Mouse (Mus musculus): Measurements from ENCODE around the gene Dennd5b. TPM values are rescaled to one million over a fixed set of nuclear protein-coding genes. Genes with fewer than 3 reads are reported as not detected.
A peak's percentile ranks its signal among the peaks of the same experiment; 100 is the strongest.

Gene Dennd5b
- 6.7 and 7.2 TPM in 2 replicates for polyA plus RNA-seq (2015; fragmentation: Nextera tagmentation; extraction: Ambion mirVana)

DNA sequence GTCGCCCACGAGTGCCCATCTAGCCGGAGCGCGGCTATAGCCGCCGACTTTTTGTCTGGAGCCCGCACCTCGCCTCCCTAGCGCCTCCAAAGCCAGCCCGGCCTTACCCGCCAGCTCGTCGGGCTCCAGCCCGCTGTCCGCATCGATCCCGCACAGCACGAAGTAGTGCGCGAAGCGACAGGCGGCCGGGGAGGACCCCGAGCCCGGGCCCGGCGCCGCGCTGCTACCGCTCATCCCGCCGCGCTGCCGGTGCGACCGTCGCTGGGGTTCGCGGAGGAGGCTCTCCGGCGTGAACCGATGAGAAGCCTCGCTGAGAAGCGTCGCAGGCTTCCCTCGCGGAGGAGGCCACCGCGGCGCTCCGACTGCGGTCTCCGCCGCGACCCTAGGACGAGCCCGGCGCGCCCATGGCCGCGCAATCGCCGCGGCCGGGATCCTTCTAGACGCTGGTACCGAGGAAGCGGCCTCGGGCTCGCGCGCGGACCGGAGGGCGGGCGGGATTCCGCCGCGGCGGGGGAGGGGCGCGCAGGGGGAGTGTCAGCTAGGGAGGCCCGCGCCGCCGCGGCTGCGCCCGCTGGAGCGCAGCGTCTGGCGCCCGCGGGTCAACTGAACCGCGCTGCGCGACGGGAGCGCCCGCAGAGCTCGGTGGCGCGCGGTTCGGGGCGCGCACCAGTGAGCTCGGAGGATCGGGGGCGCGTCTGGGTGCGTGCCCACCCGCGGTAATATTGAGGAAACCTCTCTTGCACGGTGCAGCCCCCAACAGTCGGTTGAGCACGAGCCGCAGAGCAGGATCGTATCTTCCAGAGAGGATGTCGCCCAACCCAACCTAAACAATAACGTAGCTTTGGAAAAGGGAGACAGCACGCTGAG lies at the start of gene Dennd5b:
Gene Dennd5b (minus strand): TSS at position 605 of the 867 bp plus-strand sequence.
- H3K4me2 ChIP-seq (replicated peaks): peak within 1 kb of the TSS; percentile 88
- no peaks in the 10 kb centered on the region for H3K27me3 ChIP-seq
- WGBS: under 1% methylated on average over 121 of the region's 124 CpGs
- H3K27ac ChIP-seq: peak within 1 kb of the TSS; percentile 89
- peak within 1 kb of the TSS; percentile 83 for H3K4me3 ChIP-seq
- ATAC-seq (ENCODE audit: low FRiP score, low read depth): peak; percentile 93
- no peaks in the 10 kb centered on the region for H3K36me3 ChIP-seq
- H3K4me1 ChIP-seq: no peaks in the 10 kb centered on the region
- H3K9me3 ChIP-seq: no peaks in the 10 kb centered on the region
- peak within 1 kb of the TSS; percentile 93 for H3K9ac ChIP-seq

DNA sequence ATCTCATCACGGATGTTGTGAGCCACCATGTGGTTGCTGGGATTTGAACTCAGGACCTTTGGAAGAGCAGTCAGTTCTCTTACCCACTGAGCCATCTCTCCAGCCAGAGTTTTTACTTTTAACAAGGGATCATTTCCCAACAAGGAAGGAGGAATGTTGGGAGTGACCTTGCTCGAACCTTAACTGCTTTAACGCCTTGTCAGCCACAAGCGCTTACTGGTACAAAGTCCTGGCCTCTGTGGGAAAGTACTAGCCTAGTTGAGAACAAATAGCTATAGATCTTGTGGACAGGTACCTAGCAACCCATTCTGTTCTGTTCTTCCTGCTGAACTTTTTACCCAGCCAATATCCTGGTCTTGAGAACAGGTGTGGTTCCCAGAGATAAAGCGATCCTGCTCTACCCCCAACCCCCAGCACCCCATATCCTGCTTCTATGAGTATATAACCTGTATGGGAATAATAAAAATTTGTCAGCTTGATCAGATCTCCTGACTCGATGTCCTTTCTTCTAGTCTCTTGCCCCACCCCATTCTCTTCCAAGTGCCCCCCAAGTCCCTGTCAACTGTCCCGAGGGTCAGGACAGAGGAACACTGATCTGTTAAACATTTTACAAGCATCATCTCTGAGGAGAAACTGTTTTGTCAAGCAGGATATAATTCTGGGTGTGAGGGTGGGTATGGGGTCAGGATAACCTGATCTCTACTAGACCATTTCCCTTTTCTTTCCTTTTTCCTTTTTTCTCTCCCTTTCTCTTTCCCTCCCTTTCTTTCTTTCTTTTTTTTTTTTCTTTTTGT lies 47.2 kb upstream of the Dennd5b start:
- Histone ChIP-seq H3K27ac (no peak overlapping the region), H3K27me3 (no peaks in the 10 kb centered on the region), H3K4me2 (replicated peaks) (no peak overlapping the region), H3K36me3 (peaks cover 37% of the 10 kb centered on the region), H3K9ac (no peak overlapping the region), H3K4me1 (no peaks in the 10 kb centered on the region), H3K9me3 (no peaks in the 10 kb centered on the region), H3K4me3 (no peak overlapping the region)
- no peak for ATAC-seq (ENCODE audit: low FRiP score, low read depth)
- 84% methylated on average over 7 of the region's 7 CpGs for WGBS

DNA sequence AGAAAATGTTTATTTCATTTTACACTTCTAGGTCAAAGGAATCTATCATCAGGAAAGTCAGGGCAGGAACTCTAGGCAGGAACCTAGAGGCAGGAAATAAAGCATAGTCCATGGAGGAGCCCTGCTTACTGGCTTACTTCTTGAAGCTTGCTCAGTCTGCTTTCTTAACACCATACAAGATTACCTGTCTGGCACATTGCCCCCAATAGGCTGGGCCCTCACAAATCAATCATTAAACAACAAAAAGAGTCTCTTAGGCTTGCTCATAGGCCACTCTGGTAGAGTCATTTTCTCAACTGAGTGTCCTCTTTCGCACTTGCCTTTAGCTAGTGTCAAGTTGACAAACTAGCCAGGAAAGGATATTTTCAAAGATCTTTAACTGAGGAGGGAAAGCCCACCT lies 43.7 kb upstream of the Dennd5b start:
- H3K36me3 ChIP-seq: peaks cover 24% of the 10 kb centered on the region
- no peak overlapping the region for H3K9ac ChIP-seq
- peaks cover 6% of the 10 kb centered on the region; the same call in 1 of the 2 replicates for H3K4me1 ChIP-seq
- no peak for ATAC-seq (ENCODE audit: low FRiP score, low read depth)
- H3K4me2 ChIP-seq (replicated peaks): no peak overlapping the region
- H3K27ac ChIP-seq: no peak overlapping the region
- 92% methylated on average over 1 of the region's 1 CpGs for WGBS
- H3K9me3 ChIP-seq: 0 out of 2 replicates have a peak, but pooled peaks cover 4% of the 10 kb centered on the region
- no peaks in the 10 kb centered on the region for H3K27me3 ChIP-seq
- no peak overlapping the region for H3K4me3 ChIP-seq

DNA sequence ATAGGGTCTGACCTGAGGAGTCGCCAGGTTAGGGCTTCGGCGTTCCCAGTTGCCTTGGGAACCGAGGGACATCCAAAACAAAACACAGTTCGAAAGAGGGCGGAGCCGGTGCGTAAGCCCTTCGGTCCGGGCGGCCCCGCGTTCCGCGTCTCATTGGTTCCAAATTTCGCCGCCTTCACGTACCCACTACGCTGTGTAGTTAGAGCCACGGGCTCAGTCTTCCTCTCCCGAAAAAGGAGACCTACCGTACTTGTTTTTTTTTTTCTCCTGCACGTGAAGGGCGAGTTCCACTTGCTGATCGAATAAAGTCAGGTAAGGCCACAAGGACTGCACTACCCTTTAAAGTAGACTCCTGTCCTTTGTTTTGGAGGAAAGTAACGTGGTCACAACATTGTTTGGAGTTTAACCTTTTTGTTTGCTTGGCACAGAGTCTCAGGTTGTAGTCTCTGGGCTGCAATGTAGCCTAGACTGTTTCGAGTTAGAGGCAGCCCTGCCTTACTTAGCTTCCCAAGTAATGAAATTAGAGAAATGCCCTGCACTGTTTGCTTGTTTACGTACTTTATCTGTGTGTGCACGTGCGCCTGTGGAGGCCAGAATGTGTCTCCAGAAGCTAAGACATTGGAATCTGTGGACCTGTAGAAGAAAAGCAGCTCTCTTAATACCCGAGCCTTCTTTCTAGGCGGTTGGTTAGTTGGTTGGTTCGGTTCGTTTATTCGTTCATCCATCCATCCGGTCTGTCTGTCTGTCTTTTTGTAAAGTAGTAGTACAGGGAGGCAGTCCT lies 40.1 kb upstream of the Dennd5b start:
- 0 out of 2 replicates have a peak, but pooled peaks cover 4% of the 10 kb centered on the region for H3K9me3 ChIP-seq
- H3K4me2 ChIP-seq (replicated peaks): peak overlapping the region; percentile 70
- H3K36me3 ChIP-seq: peaks cover 16% of the 10 kb centered on the region
- H3K4me1 ChIP-seq: peaks cover 6% of the 10 kb centered on the region; the same call in 1 of the 2 replicates
- peak overlapping the region; percentile 61 for H3K27ac ChIP-seq
- peak; percentile 97 for ATAC-seq (ENCODE audit: low FRiP score, low read depth)
- WGBS: 6% methylated on average over 36 of the region's 36 CpGs
- H3K4me3 ChIP-seq: peak overlapping the region; percentile 53
- peak overlapping the region; percentile 72 for H3K9ac ChIP-seq
- no peaks in the 10 kb centered on the region for H3K27me3 ChIP-seq

DNA sequence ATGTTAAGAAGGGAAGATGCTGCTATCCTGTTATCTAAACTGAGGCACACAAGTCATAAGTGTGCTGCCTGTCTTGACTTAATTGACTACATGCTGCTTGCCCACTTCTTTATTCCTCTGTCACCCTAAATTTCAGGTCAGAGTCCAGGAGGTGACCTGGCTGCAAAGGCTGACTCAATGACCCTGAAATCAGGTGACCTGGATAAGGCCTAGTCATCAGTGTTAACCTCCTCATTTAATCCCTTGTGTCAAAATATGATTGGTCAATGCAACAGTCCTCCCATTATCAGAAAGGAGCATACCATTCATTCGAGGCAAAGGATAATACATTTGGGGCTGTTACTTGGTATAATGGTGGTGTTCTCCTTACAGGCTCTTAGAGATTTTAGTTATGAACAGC lies 38.0 kb upstream of the Dennd5b start, which contains the start of gene Etfbkmt:
Gene Etfbkmt (plus strand): TSS at position 379 of the 400 bp plus-strand sequence.
- Histone ChIP-seq H3K4me2 (replicated peaks) (no peak within 1 kb of the TSS), H3K4me1 (peaks cover 13% of the 10 kb centered on the region), H3K36me3 (peaks cover 6% of the 10 kb centered on the region), H3K27me3 (no peaks in the 10 kb centered on the region), H3K27ac (no peak within 1 kb of the TSS), H3K9me3 (0 out of 2 replicates have a peak, but pooled peaks cover 4% of the 10 kb centered on the region), H3K9ac (no peak within 1 kb of the TSS), H3K4me3 (no peak within 1 kb of the TSS)
- 60% methylated on average over 1 of the region's 1 CpGs for WGBS
- ATAC-seq (ENCODE audit: low FRiP score, low read depth): no peak

DNA sequence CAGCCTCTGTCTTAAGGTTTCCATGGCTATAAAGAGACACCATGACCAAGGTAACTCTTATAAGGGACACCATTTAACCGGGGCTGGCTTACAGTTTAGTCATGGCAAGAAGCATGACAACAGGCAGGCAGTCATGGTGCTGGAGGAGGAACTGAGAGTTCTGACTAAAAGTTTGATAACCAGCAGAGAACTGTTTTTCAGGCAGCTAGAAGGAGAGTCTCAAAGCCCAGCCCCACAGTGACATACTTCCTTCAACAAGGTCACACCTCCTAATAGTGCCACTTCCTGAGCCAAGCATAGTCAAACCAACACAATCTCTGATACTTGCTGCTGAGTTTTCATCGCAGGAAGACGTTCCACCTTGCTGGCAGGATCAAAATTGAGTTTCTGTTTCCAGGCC lies 37.5 kb upstream of the Dennd5b start:
- Histone ChIP-seq H3K27ac (no peak overlapping the region), H3K4me3 (no peak overlapping the region), H3K27me3 (no peaks in the 10 kb centered on the region), H3K4me2 (replicated peaks) (no peak overlapping the region), H3K9me3 (0 out of 2 replicates have a peak, but pooled peaks cover 4% of the 10 kb centered on the region), H3K4me1 (peaks cover 18% of the 10 kb centered on the region), H3K9ac (no peak overlapping the region), H3K36me3 (peaks cover 2% of the 10 kb centered on the region; the same call in 1 of the 2 replicates)
- no peak for ATAC-seq (ENCODE audit: low FRiP score, low read depth)
- WGBS: 90% methylated on average over 3 of the region's 3 CpGs

DNA sequence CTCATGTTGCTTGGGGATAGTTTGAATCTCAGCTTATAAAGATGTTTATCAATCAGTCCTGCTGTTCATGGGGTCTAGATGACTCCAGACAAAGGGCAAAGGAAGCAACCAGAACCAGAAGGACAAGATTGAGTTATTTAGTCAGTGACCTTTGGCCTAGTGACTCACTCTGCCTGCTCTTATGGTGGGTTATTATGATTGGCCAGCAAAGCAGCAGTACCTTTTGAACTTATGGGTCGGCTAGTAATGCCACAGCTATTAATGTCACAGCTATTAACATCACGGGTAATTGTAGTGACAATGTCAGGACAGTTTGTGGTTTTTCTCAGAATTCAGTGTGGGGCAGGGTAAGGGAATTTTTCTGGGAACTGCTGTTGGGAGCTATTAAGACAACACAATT lies 36.5 kb upstream of the Dennd5b start:
- WGBS: 38% methylated on average over 2 of the region's 2 CpGs
- Histone ChIP-seq H3K4me1 (peaks cover 18% of the 10 kb centered on the region), H3K36me3 (no peaks in the 10 kb centered on the region), H3K27ac (no peak overlapping the region), H3K9ac (no peak overlapping the region), H3K4me3 (no peak overlapping the region), H3K27me3 (no peaks in the 10 kb centered on the region), H3K4me2 (replicated peaks) (no peak overlapping the region), H3K9me3 (0 out of 2 replicates have a peak, but pooled peaks cover 2% of the 10 kb centered on the region)
- no peak for ATAC-seq (ENCODE audit: low FRiP score, low read depth)

DNA sequence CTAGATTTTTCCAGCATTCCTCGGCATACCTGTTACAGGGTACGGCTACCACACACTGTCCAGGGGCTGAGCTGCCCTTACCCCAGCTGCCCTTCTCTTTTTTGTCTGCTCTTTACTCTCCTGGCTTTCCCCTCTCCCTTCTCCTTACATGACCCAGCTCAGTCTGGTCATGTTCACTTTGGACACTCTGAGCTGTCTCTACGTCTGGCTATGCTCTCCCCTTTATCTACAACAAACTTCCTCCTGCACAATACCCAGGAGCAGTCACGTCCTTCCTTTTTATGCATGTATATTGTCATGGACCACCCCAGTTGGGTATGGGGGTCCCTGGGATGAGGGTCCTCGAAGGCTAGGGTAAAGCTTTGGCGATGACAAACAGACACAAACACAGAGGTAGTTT lies 34.2 kb upstream of the Dennd5b start:
- no peak overlapping the region for H3K9ac ChIP-seq
- H3K4me3 ChIP-seq: no peak overlapping the region
- H3K27ac ChIP-seq: no peak overlapping the region
- H3K27me3 ChIP-seq: no peaks in the 10 kb centered on the region
- ATAC-seq (ENCODE audit: low FRiP score, low read depth): no peak
- peaks cover 11% of the 10 kb centered on the region for H3K4me1 ChIP-seq
- H3K36me3 ChIP-seq: no peaks in the 10 kb centered on the region
- no peak overlapping the region for H3K4me2 ChIP-seq (replicated peaks)
- H3K9me3 ChIP-seq: no peaks in the 10 kb centered on the region
- WGBS: 70% methylated on average over 6 of the region's 6 CpGs

DNA sequence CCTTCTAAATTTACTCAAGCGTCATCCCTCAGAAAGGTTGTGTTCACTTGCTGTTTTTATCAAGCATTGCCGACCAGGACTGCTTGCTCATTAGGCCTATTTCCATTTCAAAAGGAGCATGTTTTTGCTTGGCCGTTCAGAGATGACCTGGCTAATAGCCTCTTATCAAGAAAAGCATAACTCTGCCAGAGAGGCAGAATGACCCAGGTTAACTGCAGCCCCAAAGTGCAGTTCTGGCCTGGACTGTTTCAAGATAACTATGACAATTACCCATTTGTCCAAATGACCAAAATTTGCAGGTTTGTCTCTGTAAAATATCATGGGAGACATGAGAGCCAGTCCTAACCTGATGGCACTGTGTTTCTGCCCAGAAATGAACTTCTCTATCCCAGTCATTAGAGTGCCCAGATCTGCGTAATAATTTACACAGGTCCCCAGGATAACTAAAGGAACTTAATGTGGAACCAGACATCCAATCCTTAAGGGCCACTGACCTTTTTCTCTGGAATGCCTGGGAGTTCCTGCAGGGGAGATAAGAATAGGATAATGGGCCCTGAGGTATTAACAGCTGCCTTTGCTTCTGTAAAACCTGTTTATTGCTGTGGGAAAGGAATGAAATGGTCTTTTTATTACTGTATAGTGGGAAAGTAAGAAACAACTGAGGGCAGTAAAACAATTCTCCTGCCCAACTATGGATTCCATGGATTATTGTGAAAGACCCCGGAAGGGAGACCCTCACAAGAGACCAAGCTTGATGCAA lies 33.1 kb upstream of the Dennd5b start:
- peak; percentile 46 for ATAC-seq (ENCODE audit: low FRiP score, low read depth)
- H3K27me3 ChIP-seq: no peaks in the 10 kb centered on the region
- H3K9ac ChIP-seq: no peak overlapping the region
- H3K4me2 ChIP-seq (replicated peaks): no peak overlapping the region
- no peak overlapping the region for H3K4me3 ChIP-seq
- 8% methylated on average over 5 of the region's 5 CpGs for WGBS
- H3K36me3 ChIP-seq: no peaks in the 10 kb centered on the region
- no peaks in the 10 kb centered on the region for H3K9me3 ChIP-seq
- H3K4me1 ChIP-seq: peaks cover 11% of the 10 kb centered on the region
- H3K27ac ChIP-seq: no peak overlapping the region

DNA sequence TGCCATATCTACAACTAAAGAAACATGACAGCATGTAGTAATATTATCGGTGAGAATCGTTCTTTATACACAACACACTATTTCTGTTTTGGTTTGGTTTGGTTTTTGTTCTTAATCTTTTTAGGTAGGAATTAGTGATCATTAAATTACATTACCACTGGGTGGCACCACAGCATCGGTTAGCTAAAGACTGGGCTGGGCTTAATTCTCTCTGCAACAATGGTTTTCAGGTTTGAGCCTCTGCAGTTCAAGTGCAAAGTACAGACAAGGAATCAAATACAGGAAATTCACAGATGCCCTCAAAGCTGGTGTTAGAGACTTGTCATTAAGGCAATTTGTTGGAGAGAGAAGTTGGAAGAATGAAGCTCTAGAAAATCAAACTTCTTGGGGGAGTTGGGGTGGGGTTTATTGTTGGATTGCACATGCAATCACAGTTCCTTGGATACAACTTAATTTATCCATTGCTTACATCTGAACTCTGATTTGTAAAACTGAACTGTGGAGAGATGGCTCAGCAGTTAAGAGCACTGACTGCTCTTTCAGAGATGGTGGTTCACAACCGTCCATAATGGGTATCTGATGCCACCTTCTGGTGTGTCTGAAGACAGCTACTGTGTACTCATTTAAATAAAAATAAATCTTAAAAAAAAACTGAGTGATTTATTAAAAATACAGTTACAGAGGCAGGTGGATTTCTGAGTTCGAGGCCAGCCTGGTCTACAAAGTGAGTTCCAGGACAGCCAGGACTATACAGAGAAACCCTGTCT lies 31.0 kb upstream of the Dennd5b start:
- H3K27ac ChIP-seq: no peak overlapping the region
- ATAC-seq (ENCODE audit: low FRiP score, low read depth): no peak
- no peak overlapping the region for H3K4me3 ChIP-seq
- no peaks in the 10 kb centered on the region for H3K36me3 ChIP-seq
- no peaks in the 10 kb centered on the region for H3K9me3 ChIP-seq
- no peak overlapping the region for H3K9ac ChIP-seq
- H3K27me3 ChIP-seq: no peaks in the 10 kb centered on the region
- peaks cover 11% of the 10 kb centered on the region for H3K4me1 ChIP-seq
- 32% methylated on average over 5 of the region's 5 CpGs for WGBS
- no peak overlapping the region for H3K4me2 ChIP-seq (replicated peaks)

All from limb, embryonic 13.5 days (tissue).